Mouse (Mus musculus) forebrain, postnatal 0 days (tissue): ENCODE measurements around the gene Wnt11. TPM values are rescaled to one million over a fixed set of nuclear protein-coding genes. Genes with fewer than 3 reads are reported as not detected.

Experiments used
- ATAC-seq: fragments of 200-750 bp; cut with Nextera tagmentation; 2 replicates; pipeline ENCODE4 v1.8.0; 2017; ENCODE audit warnings: mild to moderate bottlenecking, moderate library complexity
- DNase-seq: peaks from one replicate; pipeline ENCODE4 v3.0.0-alpha.2; 2015
- H3K27ac ChIP-seq: fragments of 300-500 bp; sonication (generic); 2 replicates; pipeline ENCODE4 v1.5.1; 2014; ENCODE audit warnings: low read depth, mild to moderate bottlenecking, antibody characterized with exemption, low read length, moderate library complexity, mixed read lengths
- H3K27me3 ChIP-seq: fragments of 300-500 bp; sonication (generic); 2 replicates; pipeline ENCODE4 v1.6.1; 2014; ENCODE audit warnings: mild to moderate bottlenecking, low read length, mixed read lengths; ENCODE audit not compliant: insufficient read depth
- H3K36me3 ChIP-seq: fragments of 300-500 bp; sonication (generic); 2 replicates; pipeline ENCODE4 v1.6.1; 2014; ENCODE audit warnings: mild to moderate bottlenecking, moderate library complexity; ENCODE audit not compliant: insufficient read depth
- H3K4me1 ChIP-seq: fragments of 300-500 bp; sonication (generic); 2 replicates; pipeline ENCODE4 v1.6.1; 2014; ENCODE audit warnings: antibody characterized with exemption; ENCODE audit not compliant: insufficient read depth
- H3K4me2 ChIP-seq: fragments of 300-500 bp; sonication (generic); 2 replicates; pipeline ENCODE4 v1.6.1; 2014; ENCODE audit warnings: low read depth, mild to moderate bottlenecking, moderate library complexity
- H3K4me3 ChIP-seq: fragments of 300-500 bp; sonication (generic); 2 replicates; pipeline ENCODE4 v1.5.1; 2014; ENCODE audit warnings: low read depth, low read length, mixed read lengths
- H3K9ac ChIP-seq: fragments of 300-500 bp; sonication (generic); 2 replicates; pipeline ENCODE4 v1.6.1; 2014; ENCODE audit warnings: mild to moderate bottlenecking
- H3K9me3 ChIP-seq: fragments of 300-500 bp; sonication (generic); 2 replicates; pipeline ENCODE4 v1.6.1; 2016; ENCODE audit warnings: low read length
- CTCF ChIP-seq: sonication (generic); IDR thresholded peaks from 2 replicates; pipeline ENCODE4 v1.5.1; 2016; ENCODE audit warnings: antibody characterized with exemption, control low read depth, low read depth
- WGBS: fragments of 180-500 bp; shearing (Covaris S2); extraction: QIAGEN DNeasy Blood & Tissue Kit; methylation state at CpG from one replicate; pipeline ENCODE4 v1.1.7; 2014; 5-methylcytosine and 5-hydroxymethylcytosine counted together
- polyA plus RNA-seq: library from polyadenylated mRNA; unstranded; fragments of >200 nt; fragmentation: Nextera tagmentation; extraction: Ambion mirVana; gene quantifications from 2 replicates; pipeline ENCODE4 v1.2.1, GENCODE M21; 2015
- total RNA-seq: library from RNA; depleted of rRNA; stranded (reverse); fragments of >200 nt; gene quantifications from 2 replicates; pipeline ENCODE4 v1.2.3, GENCODE M21; 2014

Gene Wnt11
- total and polyA plus RNA-seq, 2 experiments from 2014 or later, result 1.1 to 3.3 TPM

GRCm38 (mm10) chr7:98828876-98829275 is 6.0 kb upstream of the Wnt11 start:
- Histone ChIP-seq H3K4me1 (no peaks in the 10 kb centered on the region), H3K4me2 (no peak overlapping the region), H3K27me3 (peaks cover 15% of the 10 kb centered on the region), H3K4me3 (no peak overlapping the region), H3K27ac (no peak overlapping the region), H3K9me3 (no peaks in the 10 kb centered on the region), H3K9ac (no peak overlapping the region), H3K36me3 (no peaks in the 10 kb centered on the region)
- TF ChIP-seq CTCF, result no peak
- ATAC-seq, result no peak
- no peak for DNase-seq
- 33% methylated on average over 7 of the region's 7 CpGs for WGBS

GRCm38 (mm10) chr7:98831290-98831689 is 3.6 kb upstream of the Wnt11 start:
- Histone ChIP-seq H3K4me1 (peaks cover 9% of the 10 kb centered on the region), H3K4me2 (no peak overlapping the region), H3K9ac (no peak overlapping the region), H3K9me3 (no peaks in the 10 kb centered on the region), H3K36me3 (no peaks in the 10 kb centered on the region), H3K4me3 (no peak overlapping the region), H3K27ac (no peak overlapping the region), H3K27me3 (peaks cover 32% of the 10 kb centered on the region)
- TF ChIP-seq CTCF, result no peak
- ATAC-seq, result no peak
- no peak for DNase-seq
- 64% methylated on average over 6 of the region's 6 CpGs for WGBS

GRCm38 (mm10) chr7:98835519-98836441 is 868 bp downstream of the Wnt11 start:
- Histone ChIP-seq H3K9me3 (no peaks in the 10 kb centered on the region), H3K27ac (no peak overlapping the region), H3K4me1 (peaks cover 17% of the 10 kb centered on the region), H3K4me3 (peak overlapping the region; percentile 44), H3K9ac (peak overlapping the region; percentile 40; the same call in 1 of the 2 replicates), H3K4me2 (peak overlapping the region; percentile 93), H3K27me3 (peaks cover 63% of the 10 kb centered on the region), H3K36me3 (no peaks in the 10 kb centered on the region)
- DNase-seq, result peak; percentile 12
- no peak for ATAC-seq
- under 1% methylated on average over 46 of the region's 46 CpGs for WGBS
- no peak for TF ChIP-seq CTCF

DNA sequence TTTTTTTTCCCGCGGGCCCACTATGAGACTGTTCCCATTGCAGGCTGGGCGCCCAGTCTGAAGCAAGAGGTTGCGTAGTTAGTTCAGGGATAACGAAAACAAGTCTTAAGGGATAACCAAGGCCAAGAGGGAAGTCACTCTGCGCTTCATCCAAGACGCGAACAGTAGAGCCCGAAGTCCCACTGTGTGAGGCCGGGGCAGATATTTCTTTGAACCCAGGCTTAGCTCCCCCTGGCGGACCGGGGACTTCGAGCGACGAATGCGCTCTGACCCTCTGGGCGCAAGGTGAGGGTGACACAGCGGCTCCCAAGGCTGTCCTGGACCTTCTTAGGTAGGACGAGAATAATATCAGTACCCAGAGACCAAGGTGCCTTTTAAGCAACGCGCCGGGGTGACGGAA is 1.7 kb downstream of the Wnt11 start:
- H3K4me3 ChIP-seq, result no peak overlapping the region
- peaks cover 17% of the 10 kb centered on the region for H3K4me1 ChIP-seq
- H3K9me3 ChIP-seq, result no peaks in the 10 kb centered on the region
- H3K9ac ChIP-seq, result no peak overlapping the region
- no peaks in the 10 kb centered on the region for H3K36me3 ChIP-seq
- H3K27me3 ChIP-seq, result peaks cover 71% of the 10 kb centered on the region
- DNase-seq (peak; percentile 19), ATAC-seq (no peak)
- peak; percentile 61 for TF ChIP-seq CTCF
- H3K4me2 ChIP-seq, result peak overlapping the region; percentile 93; the same call in 1 of the 2 replicates
- H3K27ac ChIP-seq, result no peak overlapping the region
- 1% methylated on average over 23 of the region's 23 CpGs for WGBS

GRCm38 (mm10) chr7:98837901-98838300 is 3.0 kb downstream of the Wnt11 start:
- Histone ChIP-seq H3K9me3 (no peaks in the 10 kb centered on the region), H3K27ac (no peak overlapping the region), H3K36me3 (no peaks in the 10 kb centered on the region), H3K4me3 (peak overlapping the region; percentile 53), H3K27me3 (peaks cover 65% of the 10 kb centered on the region), H3K9ac (0 out of 2 replicates have a peak overlapping the region, but pooled peaks have one; percentile 7), H3K4me2 (peak overlapping the region; percentile 92), H3K4me1 (peaks cover 17% of the 10 kb centered on the region)
- DNase-seq, result peak; percentile 87
- under 1% methylated on average over 17 of the region's 17 CpGs for WGBS
- TF ChIP-seq CTCF, result peak; percentile 86
- ATAC-seq, result peak; percentile 89

DNA sequence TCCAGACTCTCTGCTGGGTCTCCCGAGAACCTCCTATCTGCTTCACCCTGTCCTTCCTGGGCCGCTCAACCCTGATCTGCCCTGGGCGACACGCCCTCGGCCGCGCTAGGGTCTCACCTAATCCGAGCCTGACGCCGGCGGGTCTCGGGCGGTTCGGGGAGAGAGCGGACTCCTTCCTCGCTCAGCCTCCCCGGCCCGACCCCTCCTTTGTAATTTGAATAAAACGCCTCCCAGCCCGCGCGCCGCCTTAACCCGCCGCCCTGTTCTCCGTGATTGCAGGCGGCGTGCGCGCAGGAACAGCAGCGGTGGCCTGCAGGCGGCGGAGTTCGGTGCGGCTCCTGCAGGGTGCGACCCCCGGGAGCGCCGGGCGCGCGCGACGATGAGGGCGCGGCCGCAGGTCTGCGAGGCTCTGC is 3.8 kb downstream of the Wnt11 start:
- Histone ChIP-seq H3K36me3 (no peaks in the 10 kb centered on the region), H3K9me3 (no peaks in the 10 kb centered on the region), H3K4me2 (peak overlapping the region; percentile 92), H3K27ac (no peak overlapping the region), H3K9ac (peak overlapping the region; percentile 45), H3K4me3 (peak overlapping the region; percentile 53), H3K4me1 (peaks cover 17% of the 10 kb centered on the region), H3K27me3 (peaks cover 57% of the 10 kb centered on the region)
- WGBS, result 2% methylated on average over 48 of the region's 48 CpGs
- peak; percentile 65 for TF ChIP-seq CTCF
- peak; percentile 66 for ATAC-seq
- peak; percentile 62 for DNase-seq

- Histone ChIP-seq H3K4me2 (peak overlapping the region; percentile 92), H3K27ac (no peak overlapping the region), H3K9ac (peak overlapping the region; percentile 45; the same call in 1 of the 2 replicates), H3K36me3 (no peaks in the 10 kb centered on the region), H3K4me3 (peak overlapping the region; percentile 53), H3K27me3 (peaks cover 55% of the 10 kb centered on the region), H3K9me3 (no peaks in the 10 kb centered on the region), H3K4me1 (peaks cover 17% of the 10 kb centered on the region)
- ATAC-seq (no peak), DNase-seq (no peak)
- WGBS, result 5% methylated on average over 12 of the region's 12 CpGs
- TF ChIP-seq CTCF, result no peak
Measured at GRCm38 (mm10) chr7:98839312-98839711, 4.4 kb downstream of the Wnt11 start.
